Mouse (Mus musculus) layer of hippocampus, adult 18-20 months (tissue): ENCODE data around the gene Epn3. TPM values are rescaled to one million over a fixed set of nuclear protein-coding genes. Genes with fewer than 3 reads are reported as not detected.

ENCODE experiments used
- DNase-seq, 2 experiments: peaks; one replicate each; pipeline ENCODE4 v3.0.0; 2022; ENCODE audit warnings: low spot score in 2 of 2
- total RNA-seq, 2 experiments: library from RNA; stranded (reverse); gene quantifications; 2 replicates each; pipeline ENCODE4 v1.2.3; 2021

Epn3 gene
- total RNA-seq, 2 experiments from 2014 or later, result 2.1 to 2.2 TPM

GRCm38 (mm10) chr11:94498093-94498996, 1.4 kb downstream of the Epn3 start:
- DNase-seq, result peak; percentile 46 to 70

GRCm38 (mm10) chr11:94495415-94495814, 4.4 kb downstream of the Epn3 start:
- no peak for DNase-seq

DNA sequence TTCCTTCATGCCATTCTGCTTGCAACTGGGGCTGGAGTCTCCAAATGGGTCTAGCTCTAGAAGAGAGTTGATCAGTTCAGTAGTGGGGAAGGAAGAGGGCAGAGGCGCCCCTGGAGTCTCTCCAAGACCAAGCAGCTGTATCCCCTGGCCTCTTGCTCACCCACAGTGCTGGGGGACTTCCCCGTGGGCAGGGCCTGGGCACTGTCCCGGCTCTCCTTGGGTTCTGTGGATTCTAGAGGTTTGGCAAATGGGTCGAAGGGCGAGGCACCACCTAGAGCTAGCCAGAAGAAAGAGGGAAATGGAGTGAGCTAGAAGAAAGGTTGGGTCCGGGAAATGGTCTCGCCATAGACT, 8.1 kb downstream of the Epn3 start:
- no peak for DNase-seq

GRCm38 (mm10) chr11:94491035-94491748, 8.6 kb downstream of the Epn3 start:
- DNase-seq, result no peak

- no peak for DNase-seq
Observed at GRCm38 (mm10) chr11:94489745-94490144, 10.0 kb downstream of the Epn3 start.

DNA sequence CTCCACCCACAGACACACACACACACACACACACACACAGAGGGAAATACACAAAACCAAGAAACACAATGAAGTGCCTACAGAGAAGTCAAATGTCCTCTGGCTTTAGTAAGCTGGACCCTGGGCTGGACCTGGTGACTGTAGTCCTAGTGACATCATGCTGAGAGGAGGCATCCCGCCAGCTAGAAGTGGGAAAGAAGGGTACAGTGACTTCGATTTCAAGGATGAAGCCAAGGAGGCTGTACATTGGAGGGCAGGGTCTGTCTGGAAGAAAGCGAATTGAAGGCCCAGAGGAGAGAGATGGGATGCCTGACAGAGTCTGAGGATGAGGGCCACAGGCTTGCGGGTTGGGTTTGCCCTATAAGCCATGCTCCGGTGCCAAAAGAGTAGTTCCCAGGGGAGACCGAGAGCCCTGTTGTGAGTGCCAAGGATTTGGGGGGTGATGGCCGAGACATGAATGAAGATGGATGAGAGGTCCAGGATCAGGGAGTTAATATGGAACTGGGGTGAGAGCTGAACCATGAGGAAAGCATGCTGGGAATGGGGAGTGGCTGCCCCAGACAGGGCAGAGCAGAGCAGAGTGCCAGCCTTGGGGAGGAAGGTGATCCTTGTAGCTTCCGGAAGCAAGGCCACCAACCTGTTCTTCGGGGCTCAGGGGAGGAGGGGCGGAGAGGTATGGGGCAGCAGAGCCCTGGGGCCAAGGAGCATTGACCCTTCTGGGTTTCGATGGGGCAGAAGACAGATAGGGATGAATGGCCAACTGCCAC, 10.8 kb downstream of the Epn3 start:
- DNase-seq, result no peak

GRCm38 (mm10) chr11:94486001-94486400, 13.8 kb downstream of the Epn3 start, which contains the start of gene Spata20:
Spata20 (minus strand) TSS chr11:94486179.
- peak; percentile 80 to 95 for DNase-seq

DNA sequence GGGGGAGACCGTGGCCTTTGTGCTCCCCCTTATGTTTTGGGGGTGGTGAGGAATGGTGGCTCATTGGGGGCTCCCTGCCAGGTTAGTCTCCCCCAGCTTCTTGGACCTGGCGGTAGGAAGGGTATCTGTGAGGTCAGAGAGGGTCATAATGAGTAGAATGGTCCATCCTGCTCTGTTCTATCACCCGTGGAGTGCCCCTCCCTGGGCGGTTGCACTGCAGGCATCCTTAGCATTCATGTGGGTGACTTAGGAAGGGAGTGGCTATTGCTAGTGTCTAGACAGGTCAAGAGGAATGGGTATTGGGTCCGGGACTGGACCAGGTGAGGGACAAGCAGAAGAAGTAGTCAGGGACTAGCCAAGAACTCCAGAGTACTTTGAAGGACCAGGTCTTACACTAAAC, 14.6 kb downstream of the Epn3 start:
- no peak for DNase-seq

- no peak for DNase-seq
Observed at GRCm38 (mm10) chr11:94484636-94485035, 15.1 kb downstream of the Epn3 start.

DNA sequence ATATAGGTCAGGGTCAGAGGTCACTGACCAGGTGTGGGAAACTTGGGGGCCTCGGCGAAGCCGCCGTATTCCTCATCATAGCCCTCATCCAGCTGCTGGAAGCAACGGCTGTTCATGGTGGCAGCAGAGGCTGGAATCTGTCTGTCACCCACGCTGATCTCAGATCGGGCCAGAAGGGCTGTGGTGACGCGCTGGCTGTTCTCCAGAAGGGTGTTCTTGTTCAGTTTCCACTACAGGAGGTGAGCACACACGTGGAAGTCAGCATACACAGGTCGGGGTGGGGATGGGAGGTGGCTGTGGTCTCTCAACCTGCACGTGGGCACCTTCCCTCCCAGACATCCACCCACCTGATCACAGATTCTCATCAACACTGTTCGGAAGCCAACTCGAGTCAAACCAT, 15.9 kb downstream of the Epn3 start:
- DNase-seq, result no peak

DNA sequence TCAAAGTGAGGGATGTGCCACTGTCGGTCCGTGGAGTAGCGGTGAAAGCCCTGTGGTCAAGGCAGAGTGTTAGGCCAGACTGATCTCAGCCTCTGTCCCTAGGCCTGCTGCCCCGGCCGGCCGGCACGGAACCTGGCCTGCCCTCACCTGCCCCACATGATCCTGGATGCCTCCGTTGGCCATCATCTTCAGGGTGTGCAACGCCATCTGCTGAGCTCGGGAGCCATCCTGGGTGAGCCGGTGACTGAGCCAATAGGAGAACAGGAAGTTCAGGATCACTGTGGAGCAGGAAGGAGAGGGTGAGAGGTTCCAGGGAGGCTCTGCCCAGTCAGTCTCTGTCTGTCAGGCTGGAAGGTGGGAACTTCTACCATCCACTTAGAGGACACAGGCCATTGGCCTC, 16.3 kb downstream of the Epn3 start:
- DNase-seq, result no peak

GRCm38 (mm10) chr11:94482738-94483137, 17.0 kb downstream of the Epn3 start:
- DNase-seq, result no peak

DNA sequence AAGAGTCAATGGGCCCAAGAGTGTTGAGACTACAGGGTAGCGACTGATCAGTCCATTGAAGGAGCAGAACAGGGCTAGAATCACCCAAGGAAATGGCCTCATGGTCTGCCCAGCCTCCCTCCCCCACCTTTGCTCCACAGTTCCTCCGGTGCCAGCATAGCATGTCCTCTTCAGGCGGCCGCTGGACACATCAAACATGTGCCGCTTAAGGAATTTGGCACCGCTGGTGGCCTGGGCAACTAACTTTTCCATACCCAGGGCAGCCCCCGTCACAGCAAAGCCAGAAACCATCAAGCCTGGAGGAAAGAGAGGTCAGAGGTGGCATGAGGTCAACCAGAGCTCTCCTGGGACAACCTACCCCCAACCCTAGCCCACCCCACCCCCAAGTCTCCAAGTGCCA, 17.8 kb downstream of the Epn3 start:
- no peak for DNase-seq

GRCm38 (mm10) chr11:94480382-94480781, 19.4 kb downstream of the Epn3 start:
- DNase-seq, result no peak

DNA sequence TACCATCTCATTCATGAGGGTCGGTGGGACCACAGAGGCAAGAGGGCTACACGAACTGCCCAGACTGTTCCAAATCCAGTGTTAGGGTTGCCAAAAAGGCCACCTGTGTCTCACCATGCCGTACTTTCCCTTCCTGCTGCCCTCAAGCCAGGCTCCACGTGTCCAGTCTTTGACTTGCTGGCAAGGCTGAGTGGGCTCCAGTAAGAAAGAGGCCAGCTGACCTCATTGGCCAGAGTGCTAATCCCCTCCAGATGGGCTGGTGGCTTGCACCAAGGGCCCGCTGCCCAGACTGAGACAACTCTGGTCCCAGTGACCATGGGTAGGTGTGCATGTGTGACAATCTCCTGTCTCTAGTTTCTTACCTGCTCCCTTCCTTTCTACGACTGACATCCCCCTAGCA, 22.1 kb downstream of the Epn3 start:
- no peak for DNase-seq

GRCm38 (mm10) chr11:94475722-94476121, 24.1 kb downstream of the Epn3 start:
- DNase-seq, result no peak

- no peak for DNase-seq
Observed at GRCm38 (mm10) chr11:94474544-94474910, 25.2 kb downstream of the Epn3 start.

GRCm38 (mm10) chr11:94473707-94474543, 25.8 kb downstream of the Epn3 start, which contains the start of gene Cacna1g:
Cacna1g (minus strand) TSS chr11:94474198.
- peak; percentile 83 to 85 for DNase-seq

- DNase-seq, result no peak
Observed at GRCm38 (mm10) chr11:94472916-94473706, 26.7 kb downstream of the Epn3 start.

DNA sequence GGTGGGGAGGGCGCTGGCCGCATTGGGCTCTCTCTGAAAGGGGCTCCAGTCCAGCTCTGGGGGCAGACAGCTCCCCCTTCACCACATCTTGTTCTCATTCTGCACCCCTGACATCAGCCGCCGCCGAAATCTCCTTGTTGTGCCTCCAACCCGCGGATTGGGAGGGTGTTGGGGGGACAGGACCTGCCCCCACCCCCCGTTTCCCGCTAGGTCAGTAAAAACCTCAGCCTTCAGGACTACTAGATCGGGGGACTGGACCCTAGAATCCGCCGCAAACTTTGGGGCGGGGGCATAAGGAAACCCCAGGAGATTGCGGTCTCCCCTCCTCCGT, 27.2 kb downstream of the Epn3 start:
- no peak for DNase-seq
